Mouse (Mus musculus) liver, embryonic 14.5 days (tissue): ENCODE measurements around the gene Psrc1.

Source experiments
- CTCF ChIP-seq: IDR thresholded peaks from 2 replicates; pipeline ENCODE4 v1.5.1; 2016; ENCODE audit warnings: antibody characterized with exemption, low read depth, control low read depth
- EP300 ChIP-seq: IDR thresholded peaks from 2 replicates; pipeline ENCODE4 v1.6.1; 2016; ENCODE audit warnings: antibody characterized with exemption, low read depth

GRCm38 (mm10) chr3:108372691-108373090 is 10.9 kb upstream of the Psrc1 start:
- TF ChIP-seq EP300 (no peak), CTCF (no peak)
